Mouse (Mus musculus) ES-E14 (cell line): ENCODE results near the gene Sdc3.

ENCODE experiments used
- CHD2 ChIP-seq: IDR thresholded peaks from 2 replicates; pipeline ENCODE4 v1.6.1; 2014; ENCODE audit warnings: mild to moderate bottlenecking, low read depth, low read length, inconsistent platforms
- HCFC1 ChIP-seq: IDR thresholded peaks from 2 replicates; pipeline ENCODE4 v1.6.1; 2012; ENCODE audit warnings: low read length, inconsistent platforms, borderline replicate concordance; ENCODE audit not compliant: insufficient read depth
- MAFK ChIP-seq: IDR thresholded peaks from 2 replicates; pipeline ENCODE4 v1.6.1; 2014; ENCODE audit warnings: mild to moderate bottlenecking, low read depth, low read length, inconsistent platforms; ENCODE audit not compliant: insufficient read depth
- ZC3H11A ChIP-seq: IDR thresholded peaks from 2 replicates; pipeline ENCODE4 v1.6.1; 2012; ENCODE audit warnings: low read depth, mild to moderate bottlenecking, inconsistent platforms, low read length, borderline replicate concordance
- ZNF384 ChIP-seq: IDR thresholded peaks from 2 replicates; pipeline ENCODE4 v1.6.1; 2012; ENCODE audit warnings: low read depth, low read length, inconsistent platforms

- no peak for TF ChIP-seq ZNF384
- no peak for TF ChIP-seq ZC3H11A
- no peak for TF ChIP-seq CHD2
- no peak for TF ChIP-seq HCFC1
- TF ChIP-seq MAFK, result no peak
Observed at GRCm38 (mm10) chr4:130813958-130814357, 21.6 kb downstream of the Sdc3 start.
